Mouse (Mus musculus) frontal cortex, adult (tissue): ENCODE results near the gene Arhgap25.
A peak's percentile ranks its signal among the peaks of the same experiment; 100 is the strongest.
"Not testable (repeated sequence)": the region's sequence is repeated elsewhere in the genome, so short reads cannot be mapped to it uniquely, and the experiment has no call there.

ENCODE experiments used
- ATAC-seq: cut with Nextera tagmentation; 2 replicates; pipeline ENCODE4 v1.9.2; 2017; ENCODE audit warnings: mild to moderate bottlenecking, moderate library complexity, mixed read lengths; ENCODE audit not compliant: low TSS enrichment

Gene Arhgap25

DNA sequence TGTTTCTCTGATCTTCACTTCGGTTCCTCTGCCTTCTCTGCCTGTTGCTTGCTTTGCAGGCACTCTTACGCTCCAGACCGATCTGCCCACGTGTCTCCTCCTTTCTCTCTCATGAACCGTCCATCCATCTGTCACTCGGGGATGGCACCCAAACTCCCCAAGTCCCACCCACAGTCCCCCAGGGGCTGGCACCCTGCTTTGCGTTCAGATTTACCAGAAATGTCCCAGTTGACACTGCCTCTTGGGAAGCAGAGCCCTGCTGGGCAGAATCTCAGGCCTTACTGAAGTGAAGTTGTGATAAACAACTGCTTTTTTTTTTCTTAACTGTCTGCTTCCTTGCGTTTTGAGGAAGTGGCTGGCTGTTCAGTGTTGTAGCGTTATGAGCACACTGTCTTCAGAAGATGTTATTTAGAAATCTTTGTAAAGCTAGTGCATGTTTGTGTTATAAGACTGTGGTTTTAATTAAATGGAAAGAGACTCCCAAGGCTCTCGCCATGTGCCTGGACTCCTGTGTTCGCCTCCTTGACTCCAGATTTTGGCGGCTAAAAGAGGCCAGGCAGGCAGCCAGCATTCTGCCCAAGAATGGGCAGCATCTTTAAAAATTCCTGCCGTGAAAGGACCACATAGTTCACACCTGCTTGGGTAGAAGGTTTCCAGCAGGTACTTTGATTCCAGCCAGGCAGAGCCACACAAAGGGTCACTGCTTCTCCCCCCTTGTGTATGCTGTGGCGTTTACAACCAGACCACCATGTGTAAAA is at the start of gene Arhgap25:
TSS of gene Arhgap25 (minus strand) at position 307 of the 758 bp plus-strand sequence.
- ATAC-seq, result 0 out of 2 replicates have a peak, but pooled peaks have one; percentile 18

DNA sequence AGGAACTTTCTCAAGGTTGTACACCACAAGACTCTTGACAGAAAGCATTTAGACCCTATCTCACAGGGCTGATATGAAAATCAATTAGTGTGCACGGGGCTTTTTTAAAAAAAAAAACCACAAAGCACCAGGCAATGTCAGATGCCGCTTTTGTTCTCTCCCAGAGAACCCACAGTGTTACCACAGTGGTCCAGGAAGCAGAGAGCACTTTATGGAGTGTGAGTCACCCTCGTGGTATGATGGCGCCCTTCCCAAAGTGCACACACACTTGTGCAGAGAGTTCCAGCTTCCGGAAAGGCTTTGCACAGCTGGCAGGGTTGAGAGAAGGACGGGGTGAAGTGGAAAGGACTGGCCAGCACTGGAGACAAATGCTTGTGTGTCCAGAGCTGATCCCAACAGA is 49.4 kb upstream of the Arhgap25 start:
- ATAC-seq, result no peak

DNA sequence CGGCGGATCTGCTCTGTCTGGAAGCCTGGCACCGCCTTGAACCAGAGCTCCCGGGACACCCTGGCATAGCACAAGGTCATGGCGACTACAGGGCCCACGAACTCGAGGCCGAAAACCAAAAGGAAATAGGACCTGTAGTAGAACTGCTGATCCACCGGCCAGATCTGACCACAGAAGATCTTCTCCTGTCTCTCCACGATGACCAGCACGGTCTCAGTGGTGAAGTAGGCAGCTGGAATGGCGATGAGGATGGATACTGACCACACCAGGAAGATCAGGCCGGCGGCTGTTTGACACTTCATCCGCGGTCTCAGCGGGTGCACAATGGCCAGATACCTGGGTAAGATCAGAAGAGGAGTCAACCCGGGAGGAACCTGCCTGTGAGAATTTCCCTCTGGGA is 48.5 kb upstream of the Arhgap25 start:
- no peak for ATAC-seq

DNA sequence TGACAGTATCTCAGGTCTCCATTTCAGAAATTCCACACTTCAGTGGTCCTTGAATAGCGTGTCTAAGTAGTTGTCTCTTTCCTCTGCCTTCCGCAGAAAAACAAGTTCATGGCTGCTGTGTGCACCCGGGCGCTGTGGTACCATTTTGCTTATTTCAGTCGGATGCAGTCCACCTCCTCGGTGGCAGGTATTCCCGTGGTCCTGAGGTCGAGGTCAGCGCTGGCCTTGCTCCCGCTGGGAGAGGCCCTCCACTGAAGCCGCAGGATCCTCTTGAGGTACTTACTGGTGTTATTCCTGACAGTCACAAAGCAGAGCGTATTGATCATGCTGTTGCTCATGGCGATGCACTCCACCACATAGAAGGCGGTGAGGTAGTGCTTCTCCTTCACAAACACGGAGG is 48.0 kb upstream of the Arhgap25 start:
- no peak for ATAC-seq

DNA sequence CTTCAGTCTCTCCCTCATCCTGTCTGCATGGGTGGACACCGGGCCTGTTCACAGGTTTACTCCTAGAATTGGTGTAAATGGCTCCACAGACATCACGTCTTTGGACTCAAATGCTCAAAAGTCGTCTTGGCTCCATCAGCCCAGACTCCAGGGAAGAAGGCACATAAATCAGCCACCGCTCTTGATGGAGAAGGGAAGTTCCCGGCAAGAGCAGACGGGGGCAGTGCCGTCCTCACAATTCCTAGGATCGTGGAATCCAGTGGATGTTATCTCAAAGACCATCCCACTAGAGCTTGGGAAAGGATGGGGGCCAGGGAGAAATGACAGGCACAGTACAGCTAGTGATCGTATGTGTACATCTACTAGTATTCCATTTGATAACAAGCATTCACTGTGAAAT is 45.2 kb upstream of the Arhgap25 start:
- ATAC-seq, result no peak

DNA sequence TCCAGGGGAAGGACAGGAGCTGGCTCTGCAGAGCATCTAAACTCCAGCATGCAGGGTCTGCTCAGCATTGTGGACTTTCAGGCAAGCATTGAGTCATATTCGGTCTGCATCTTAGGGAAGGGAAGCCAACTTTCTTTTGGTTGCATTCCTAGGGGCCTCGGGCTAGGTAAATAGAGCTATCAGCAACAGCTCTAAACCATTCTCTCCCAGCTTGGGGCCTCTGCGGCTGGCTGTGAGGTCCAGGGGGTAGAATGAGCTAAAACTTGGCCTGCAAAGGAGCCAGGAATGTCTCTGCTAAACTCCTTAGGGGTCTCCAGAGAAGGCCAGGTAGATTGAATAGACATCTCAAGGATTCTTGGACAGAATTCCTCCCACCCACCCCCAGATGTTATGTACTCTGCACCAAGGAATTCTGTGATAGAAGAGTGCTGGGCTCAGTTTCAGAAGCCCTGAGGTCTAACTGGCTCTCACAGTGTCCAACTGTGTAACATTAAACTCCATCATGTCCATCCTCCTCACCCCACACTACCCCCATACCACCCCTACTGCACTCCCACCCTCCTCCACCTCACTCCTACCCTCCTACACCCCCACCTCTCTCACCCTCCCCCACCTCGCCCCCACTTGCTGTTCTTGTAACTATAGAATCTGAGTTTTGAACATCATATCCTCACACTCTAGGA is 43.7 kb upstream of the Arhgap25 start:
- ATAC-seq, result no peak

DNA sequence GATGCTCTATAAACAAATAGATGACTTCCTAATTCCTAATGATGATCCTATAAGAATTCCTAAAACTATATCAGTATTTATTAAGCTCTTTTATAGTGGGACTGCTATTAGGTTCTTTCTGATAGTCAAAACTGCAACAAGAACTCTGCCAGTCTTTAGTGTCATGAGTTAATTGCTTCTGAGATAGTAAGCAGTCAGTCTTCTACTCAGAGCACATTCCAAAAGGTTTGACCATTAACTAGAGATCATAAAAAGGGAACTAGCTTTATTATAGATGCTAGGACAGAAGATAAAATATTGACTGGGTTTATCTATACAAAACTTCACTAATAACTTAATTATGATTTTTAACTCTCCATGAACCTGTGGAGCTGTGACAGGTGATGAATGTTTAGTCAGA is 38.8 kb upstream of the Arhgap25 start:
- ATAC-seq, result not testable (repeated sequence)

DNA sequence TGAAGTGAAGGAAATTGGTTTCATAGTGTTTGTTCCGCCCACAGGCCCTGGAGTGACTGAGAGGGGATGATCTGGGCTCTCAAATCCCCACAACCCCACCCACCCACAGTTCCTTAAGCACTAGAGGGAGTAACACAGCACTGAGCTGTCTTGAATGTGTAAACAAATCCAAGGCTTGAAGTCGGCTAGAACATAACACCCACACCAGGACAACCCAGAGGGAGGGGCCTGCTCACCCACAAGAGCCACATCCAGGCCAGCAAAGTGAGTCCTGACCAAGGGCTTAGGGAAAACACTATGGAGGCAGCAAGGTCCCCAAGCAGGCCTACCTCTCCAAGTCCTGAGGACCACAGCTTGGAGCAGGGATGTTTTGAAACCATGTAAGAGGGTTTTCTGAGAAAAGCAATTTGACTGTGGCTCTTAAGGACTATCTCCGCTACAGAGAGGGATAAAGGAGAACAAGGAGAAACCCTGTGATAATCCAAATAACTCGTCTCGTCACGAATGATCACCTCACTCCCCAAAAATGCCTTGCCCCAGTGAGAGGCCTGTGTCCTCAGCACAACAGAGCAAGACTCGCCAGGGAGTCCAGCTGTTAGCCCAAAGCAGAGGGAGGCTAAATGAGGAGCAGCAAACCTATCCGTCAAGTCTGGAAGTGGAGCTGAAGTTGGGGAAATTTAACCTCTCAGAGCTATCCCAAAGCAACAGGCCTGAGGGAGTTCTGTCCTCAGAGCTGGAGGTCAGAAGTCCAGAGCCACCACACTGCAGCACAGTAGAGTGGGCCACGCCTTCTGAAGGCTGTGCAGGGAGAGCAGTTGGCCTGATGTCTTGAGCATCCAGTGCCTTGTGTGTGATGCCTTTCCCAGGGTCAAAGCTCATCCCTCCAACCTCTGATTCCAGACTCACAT is 34.9 kb upstream of the Arhgap25 start:
- ATAC-seq, result no peak

DNA sequence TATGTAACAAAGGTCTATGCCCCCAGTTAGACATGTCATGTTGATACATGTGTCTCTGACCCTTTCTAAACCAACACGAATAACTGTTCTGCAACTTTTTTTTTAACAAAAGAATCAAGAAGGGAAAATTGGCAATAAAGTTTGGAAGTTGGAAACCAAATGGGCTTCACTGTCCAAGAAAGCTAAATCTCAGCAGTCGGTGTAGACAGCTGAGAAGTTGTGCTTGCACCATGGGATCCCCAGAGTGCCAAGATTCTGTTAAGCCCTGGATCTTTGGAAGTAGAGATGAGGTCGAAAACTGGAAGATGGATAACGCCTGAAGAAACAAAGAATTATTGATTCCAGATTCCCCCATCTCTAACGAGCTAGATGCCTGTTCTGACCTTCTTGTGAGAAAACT is 32.1 kb upstream of the Arhgap25 start:
- no peak for ATAC-seq

DNA sequence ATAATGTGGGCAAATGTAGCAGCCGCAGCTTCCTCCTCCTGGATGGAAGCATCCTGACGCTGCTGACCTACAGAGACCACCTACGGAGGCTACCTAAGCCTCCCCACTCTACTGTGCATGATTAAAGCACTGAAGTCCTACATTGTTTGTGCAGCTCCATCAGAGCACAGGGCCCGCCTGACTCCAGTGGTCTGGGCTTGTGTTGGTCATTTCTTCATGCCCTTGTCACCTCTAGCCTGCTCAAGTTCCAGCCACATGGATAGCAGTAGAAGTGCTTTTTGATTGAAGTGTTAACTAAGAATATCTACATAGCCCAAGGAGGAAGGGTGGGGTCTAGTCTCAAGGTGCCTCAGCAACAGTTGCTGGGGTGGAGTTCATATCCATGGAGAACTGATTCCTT is 31.3 kb upstream of the Arhgap25 start:
- no peak for ATAC-seq

DNA sequence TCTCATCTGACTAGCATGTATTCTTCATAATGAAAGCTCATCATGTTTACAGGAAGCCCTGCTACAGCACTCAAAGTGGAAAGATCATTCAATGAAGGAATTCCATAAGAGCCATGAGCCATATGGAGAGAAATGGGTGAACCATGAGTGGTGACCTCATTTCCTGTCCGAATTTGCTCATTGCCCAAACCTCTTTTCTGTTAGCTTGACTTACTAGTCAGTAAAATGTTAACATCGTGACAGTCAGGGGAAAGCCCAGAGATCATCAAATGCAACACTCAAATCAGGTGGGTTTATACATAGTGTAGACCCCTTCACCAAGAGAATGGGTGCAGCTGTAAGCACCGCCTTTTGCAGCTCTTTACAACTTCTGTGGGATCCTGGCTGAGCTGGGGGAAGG is 20.7 kb upstream of the Arhgap25 start:
- ATAC-seq, result no peak

DNA sequence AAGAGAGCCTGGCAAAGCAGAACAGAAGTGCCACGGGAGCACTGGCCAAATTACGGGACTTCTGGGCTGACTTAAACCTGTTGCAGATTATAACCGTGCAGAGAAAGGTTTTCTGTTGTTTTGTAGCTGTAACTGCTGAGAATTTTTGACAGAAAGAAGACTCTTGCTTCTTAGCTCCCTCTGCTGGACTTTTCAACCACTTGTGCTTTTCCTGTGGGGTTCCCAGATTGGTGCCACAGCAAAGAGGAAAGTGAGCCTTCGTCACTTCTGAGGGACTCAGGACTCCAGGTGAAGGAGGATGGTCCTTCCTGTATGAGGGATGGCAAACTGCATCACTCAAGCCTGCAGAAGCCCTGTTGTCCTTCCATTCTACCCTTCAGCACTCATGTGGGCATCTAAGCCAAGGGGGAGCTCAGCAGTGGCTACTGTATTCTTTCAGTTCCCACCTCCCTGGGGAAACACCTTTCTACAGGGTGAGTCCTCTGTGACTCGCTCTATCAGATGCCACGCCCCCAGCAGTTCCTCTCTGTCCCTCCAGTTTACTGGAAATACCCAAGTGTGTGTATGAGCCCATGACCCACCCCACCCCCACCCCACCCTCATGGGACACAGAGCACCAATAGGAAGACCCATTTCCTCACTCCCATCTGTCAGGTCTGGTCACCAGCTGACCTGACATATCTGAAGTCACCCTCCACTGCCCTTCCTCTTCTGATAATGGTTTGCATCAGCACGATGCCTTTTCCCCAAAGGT is 19.2 kb upstream of the Arhgap25 start:
- peak; percentile 77 for ATAC-seq

DNA sequence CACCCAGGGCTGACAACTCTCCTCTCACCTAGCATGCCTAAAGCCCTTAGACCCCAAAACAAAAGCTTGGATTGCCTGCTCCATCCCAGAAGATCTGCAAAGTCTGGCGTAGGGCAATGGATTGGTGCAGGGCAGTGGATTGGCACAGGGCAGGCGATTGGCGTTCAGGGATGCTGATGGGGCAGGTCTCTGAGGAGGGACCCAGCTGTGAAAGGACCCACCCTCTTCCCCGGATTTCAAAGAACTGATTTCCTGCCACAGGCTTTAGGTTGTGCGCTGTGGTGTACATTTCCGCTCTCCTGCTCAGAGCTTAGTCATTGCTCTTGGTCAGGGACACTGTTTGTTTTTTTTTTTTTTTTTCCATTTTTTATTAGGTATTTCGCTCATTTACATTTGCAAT is 14.8 kb upstream of the Arhgap25 start:
- no peak for ATAC-seq

DNA sequence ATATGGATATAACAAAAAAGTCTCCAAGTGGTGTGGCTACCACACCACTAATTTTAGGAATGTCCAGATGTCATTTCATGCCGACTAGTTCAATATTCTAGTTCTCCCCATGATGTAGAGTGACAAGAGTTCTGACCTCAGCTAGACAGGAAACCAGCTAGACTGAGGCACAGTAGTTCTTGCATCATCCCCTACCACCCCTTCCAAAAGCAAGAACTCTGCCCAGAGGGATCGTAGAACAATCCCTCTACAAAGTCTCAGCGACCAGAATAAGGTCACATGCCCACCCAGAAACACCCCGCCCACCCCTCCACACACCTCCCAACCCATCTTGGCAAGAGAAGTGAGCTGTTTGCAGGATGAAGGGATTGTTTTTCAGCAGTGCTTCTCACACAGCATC is 14.4 kb upstream of the Arhgap25 start:
- no peak for ATAC-seq

DNA sequence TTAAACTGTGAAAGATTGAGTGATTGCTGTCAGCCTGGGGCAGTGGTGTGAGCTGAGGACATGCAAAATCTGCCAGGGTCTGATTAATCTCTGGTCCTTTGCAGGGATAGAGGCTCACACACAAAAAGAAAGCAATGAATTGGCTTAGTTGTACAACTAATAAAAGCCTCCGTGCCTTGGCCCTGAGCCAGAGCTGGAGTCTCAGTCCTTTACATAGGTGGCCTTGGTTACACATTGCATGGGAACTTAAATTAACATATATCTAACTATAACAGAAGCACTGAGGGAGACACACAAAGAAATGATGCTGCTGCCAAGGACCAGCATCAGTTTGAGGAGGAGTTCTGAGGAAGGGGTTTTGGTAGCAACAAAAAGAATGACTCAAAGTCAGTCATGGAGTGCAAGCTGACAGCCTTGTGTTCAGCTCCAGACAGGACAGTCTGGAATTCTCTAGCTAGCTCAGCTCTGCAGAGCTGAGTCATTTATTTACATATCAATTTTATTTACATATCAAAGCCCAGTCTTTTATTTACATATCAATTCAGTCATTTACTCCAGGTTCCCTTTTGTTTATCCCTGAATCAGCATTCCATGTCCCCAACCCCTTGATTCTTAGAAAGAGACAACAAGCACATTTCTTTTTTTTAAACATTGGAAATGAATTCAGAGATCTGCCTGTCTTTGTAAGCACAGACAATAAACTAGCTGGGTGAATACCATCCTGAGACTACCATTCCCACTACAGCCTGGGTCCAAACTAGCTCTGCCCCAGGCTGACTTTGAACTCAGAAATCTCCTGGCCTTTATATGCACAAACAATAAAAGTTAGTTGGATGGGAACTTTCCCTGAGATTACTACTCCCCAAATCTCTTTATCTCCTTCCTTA is 12.5 kb upstream of the Arhgap25 start:
- no peak for ATAC-seq

DNA sequence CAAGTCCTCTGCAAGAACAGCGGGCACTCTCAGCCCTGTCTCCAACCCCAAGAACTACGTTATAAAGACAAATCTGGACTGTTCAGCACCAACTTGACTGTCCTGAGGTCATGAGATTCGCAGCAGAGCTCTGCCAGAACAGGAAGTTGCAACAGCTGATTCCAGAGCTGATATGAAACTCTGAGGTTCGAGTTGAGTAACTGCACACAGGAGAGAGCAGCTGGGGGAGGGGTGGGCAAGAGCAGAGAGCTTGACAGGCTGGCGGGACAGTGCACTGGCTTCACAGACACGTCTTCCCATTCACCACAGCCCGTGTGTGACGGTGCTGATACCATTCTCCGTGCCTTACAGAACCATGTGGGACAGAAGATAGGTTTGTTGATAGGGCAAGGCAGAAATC is 9.0 kb upstream of the Arhgap25 start:
- no peak for ATAC-seq

DNA sequence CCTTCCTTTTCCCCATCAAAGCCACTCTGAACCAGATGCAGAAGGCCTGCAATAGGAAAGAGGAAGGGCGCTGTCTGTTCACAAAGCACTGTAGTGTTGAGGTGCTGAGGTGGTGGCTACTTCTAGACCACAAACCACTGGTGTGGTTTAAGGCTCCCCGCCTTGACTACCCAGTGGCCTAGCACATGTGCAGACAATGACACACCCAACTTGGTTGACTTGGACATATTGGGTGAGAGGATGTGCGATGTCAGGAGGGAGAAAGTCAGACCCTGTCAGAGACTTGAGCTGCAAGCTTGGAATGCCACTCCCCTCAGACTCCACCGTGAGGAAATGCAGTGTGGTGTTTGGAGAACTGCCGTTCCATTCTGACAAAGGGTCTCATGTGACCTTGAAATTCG is 8.1 kb upstream of the Arhgap25 start:
- no peak for ATAC-seq

DNA sequence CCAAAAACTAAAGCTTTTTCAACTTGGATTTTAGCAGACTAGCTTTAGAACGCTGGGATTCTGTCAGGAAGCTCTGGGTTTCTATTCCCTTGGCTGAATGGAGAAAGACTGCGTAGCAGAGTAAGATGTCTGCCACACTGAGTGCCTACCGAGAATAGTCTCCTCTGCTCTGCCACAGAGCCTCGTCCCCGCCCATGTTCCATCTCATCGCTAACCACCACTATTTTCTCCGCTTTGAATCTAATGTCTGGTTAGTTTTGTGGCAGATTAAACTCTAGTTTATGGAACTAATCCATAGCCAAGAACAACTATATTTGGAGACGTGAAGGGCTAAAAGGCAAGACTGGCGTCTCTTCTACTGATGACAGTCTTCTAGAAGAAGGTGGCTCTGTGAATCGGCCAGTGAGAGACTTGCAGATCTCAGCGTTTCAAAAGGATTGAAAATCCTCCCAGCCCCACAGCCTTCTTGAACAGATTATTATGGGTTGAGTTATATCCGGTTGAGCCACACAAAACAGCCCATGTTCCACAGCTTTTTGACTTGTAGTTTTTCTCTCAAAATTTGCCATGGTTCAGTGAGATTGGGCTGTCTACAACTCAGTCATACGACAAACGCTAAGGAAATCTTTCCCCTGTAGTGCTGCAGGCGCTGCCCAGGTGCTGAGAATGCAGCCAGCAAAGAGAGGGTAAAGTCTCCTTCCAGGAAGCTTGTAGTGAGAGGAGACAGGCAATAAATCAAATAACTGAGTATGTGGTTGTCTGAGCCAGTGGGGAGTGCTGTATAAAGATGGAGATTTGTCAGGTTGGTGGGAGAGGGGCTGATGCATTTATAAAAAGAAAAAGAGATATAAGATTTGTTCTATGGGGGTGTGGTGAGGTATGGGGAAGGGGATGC is 5.6 kb upstream of the Arhgap25 start:
- no peak for ATAC-seq

DNA sequence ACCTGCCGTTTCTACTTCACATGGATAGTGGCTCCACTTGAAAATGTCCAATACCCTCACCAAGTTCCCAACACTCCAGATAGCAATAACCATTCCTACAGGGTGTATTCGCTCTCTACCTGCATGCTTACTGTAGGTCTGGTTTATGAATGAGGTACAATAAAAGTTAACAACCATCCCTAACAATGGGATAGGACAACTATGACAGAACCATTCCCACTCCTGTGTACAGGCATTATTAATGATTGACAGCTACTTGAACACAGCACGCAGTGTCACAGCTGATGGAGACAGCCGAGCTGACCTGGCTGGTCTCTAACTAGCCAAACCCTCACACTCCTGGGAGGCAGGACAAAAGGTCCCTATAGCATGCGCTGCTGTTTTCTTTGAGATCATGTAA is 4.6 kb upstream of the Arhgap25 start:
- ATAC-seq, result no peak

DNA sequence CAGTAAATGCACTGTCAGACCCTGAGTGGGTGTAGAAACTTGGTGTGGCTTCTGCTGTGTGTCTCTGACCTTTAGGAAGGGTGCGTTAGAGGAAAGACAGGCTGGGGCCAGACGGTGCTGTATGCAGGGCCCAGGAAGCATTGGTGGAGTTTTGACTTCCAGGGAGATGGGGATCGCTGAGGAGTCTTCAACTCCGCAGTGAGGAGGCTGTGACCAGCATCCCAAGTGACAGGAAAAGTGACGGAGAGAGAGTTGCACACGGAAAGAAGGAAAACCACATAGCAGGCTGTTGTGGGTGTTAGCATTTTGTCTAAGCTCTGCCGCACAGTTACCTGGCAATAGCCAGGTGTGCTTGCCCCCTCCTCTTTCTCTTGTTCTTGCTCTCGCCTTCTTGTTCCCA is 3.2 kb upstream of the Arhgap25 start:
- ATAC-seq, result 0 out of 2 replicates have a peak, but pooled peaks have one; percentile 20
